Mouse (Mus musculus): ENCODE results near the gene Tsc22d1.

Tsc22d1 gene

DNA sequence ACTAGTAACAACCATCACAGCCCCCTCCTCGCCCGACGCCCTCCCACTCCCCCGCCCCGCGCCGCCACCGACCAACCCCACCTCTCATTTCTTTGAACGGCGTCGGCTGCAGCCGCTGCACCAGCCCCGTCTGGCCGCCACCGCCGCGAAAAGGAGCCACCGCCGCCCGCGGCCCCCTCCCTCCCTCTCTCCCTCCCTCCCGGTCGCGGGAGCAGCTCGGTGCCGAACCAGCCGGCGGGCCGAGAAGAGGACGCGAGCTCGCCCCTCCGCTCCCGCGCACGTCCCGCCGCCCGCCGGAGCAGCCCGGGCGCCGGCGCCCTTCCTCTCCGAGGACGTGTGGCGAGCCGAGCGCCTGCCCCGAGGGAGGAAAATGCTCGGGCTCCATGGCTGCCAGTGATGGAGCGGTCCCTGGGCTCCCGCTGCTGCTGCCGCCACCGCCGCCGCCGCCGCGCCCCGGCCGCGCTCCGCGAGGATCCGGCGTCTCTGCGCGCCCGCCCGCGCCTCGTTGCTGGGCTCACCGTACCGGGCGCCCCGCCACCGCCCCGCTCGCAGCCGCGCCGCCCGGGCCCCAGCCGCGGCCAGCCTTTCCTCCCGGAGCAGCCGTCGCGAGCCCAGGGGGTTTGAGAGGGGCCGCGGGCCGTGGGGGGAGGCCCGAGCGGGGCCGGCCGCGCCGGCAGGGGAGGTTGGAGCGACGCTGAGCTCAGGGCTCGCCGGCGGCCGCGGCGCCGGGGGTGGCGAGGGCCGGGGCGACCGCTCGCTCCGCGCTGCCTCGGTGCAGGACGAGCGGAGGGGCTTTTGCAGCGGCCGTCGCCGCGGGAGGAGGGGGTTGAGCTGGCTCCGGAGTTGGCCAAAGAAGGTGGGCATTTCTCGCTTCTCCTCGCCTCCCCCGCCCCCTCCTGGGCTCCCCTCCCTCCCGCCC is at the start of gene Tsc22d1:
TSS of gene Tsc22d1 (plus strand) at position 100 of the 919 bp plus-strand sequence.
- DNase-seq (ENCODE audit: low read depth, low spot score), result no peak

DNA sequence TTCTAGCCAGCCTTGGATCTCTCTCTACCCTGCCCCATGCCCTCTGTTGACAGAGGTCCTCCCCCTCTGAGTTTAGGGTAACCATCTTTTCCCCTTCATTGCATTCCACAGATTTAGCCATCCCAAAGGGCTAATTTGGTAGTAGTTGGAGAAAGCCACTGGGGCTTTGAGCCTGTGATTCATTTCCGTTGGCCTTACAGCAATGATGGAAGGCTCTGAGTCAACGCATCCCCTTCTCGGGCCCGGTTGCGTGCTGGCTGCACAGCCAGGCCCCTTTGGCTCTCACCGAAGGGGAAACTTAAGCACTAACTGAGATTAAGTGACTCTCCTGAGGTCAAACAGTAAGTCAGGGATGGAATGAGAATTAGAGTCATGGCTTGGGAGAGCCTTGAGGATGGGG is 41.1 kb upstream of the Tsc22d1 start:
- DNase-seq (ENCODE audit: low read depth, low spot score), result peak; percentile 65

DNA sequence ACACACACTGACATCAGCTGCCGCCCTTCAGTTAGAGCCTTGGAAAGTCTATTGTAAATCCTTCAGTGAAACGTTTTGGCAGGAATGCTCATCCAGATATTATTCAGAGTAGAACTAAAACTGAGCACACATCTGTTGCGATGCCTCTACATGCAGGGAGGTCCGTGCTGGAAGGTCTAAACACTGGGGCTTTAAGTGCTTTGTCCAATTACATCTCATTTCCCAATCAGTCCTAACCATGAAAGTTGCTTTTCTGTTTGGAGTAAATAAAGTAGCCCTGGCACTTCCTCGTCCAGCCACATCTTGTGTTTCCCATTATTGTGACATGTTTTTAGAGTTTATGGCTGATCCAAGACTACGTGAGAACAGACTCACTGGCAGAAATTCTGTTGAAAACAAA is 40.2 kb upstream of the Tsc22d1 start:
- DNase-seq (ENCODE audit: low read depth, low spot score), result peak; percentile 6

DNA sequence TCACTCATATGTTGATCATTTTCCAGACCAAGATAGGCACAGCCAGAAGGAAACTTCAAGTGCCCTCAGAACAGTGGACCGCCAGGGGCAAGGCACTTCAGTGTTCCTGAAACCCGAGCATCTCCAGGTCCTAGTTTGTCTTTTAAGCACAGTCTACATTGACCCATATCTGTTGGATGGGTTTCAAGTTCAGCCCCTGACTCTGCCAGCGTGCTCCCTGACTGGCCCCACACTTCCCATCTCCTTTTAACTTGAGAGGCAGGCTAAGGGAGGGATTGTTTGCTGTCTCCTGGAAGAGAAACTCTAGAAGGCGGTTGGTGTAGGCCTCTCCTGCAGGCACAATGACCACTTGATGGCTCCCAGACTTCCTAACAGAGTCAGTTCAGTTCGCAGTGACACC is 38.2 kb upstream of the Tsc22d1 start:
- no peak for DNase-seq (ENCODE audit: low read depth, low spot score)

DNA sequence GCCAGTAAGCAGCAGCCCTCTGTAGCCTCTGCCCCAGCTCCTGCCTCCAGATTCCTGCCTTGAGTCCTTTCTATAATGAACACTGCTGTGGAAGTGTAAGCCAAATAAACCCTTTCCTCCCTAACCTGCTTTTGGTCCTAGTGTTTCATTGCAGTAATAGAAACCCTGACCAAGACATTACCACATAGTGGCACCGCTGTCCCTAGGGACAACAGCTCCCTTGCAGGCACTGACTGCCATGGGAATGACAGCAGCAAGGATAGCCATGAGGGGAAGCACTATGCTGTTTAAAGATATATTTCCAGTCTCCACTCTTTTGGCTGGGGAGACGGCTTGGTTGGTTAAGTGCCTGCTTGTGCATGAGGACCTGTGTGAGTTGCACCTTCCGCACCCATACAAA is 35.4 kb upstream of the Tsc22d1 start:
- DNase-seq (ENCODE audit: low read depth, low spot score), result no peak

DNA sequence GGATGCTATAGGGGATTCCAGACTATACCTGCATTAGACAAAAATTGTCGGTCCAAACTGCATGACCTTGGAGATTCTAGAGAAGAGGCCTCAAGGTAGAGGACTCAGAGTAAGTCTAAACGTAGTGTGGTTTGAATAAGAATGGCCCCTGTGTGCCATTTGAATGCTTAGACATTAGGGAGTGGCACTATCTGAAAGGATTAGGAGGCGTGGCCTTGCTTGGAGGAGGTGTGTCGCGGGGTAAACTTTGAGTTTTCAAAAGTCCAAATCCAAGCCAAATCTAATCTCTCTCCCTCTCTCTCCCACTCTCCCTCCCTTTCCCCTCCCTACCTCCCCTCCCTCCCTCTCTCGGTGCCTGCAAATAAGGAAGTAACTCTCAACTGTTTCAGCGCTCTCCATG is 26.7 kb upstream of the Tsc22d1 start:
- DNase-seq (ENCODE audit: low read depth, low spot score), result no peak

DNA sequence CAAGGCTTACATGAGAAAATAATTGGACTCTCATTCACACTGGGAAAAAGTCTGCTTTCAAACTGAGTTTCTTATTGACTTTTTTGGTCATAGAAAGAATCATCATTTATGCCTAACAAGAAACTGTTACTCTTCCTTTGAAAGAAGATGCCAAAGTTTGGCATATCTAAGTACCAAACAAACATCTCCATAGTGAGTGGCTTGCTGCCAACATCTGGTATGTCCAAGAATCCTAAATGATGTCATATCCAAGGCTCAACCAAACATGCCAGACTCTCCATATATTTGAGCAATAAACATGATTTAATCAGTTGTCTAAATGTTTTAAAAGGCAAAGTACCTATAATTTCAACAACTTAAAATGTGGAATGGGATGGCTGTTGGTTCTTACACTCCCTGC is 16.5 kb upstream of the Tsc22d1 start:
- peak; percentile 34 for DNase-seq (ENCODE audit: low read depth, low spot score)

DNA sequence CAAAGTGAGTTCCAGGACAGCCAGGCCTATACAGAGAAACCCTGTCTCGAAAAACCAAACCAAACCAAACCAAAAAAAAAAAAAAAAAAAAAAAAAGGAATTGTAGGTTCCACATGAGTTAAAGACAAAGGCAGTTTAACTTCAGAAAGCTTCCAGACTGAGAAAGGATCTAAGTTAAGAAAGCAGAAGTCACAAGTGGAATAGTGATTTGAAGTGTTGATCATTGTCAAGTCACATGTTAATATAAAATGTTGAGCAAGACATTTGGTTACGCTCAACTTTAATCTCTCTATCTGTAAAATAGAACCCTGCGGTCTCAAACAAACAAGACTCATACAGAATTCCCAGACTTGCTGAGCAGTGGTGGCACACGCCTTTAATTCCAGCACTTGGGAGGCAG is 12.2 kb upstream of the Tsc22d1 start:
- no peak for DNase-seq (ENCODE audit: low read depth, low spot score)

DNA sequence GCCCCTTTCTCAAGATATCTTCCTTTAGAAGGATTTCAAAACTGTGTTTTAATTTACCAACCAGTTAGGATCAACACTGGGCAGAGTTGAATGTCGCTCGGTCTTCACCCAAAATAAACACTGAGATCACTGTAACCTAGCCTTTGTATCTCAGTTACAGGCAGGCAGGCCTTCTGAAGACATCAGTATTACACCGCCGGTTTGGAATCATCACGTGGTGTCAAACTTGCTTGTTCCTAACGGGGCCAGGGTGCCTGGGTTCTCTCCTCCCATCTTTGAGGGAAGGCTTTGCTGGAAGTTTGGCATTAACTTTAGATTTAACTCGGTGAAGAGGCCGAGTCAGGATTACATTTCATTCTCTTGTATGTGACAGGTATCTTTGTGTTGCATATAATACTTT is 5.7 kb upstream of the Tsc22d1 start:
- no peak for DNase-seq (ENCODE audit: low read depth, low spot score)

DNA sequence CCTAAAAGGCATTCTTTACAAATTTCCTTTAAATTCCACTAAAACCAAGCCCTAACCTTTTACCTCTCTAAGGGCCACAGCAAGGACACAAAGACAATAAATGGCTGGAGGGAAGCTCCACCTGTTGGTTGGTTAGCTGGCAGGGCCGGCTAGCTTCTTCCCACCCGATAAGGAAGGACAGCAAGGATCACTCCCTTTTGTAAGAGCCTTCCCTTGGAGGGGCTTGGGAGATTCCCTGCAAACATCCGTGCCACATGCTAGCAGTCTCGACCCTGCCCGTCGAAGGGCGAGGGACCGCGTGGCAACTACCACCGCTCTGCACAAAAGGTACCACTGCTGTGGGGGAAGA is 1.0 kb upstream of the Tsc22d1 start:
- peak; percentile 34 for DNase-seq (ENCODE audit: low read depth, low spot score)

DNA sequence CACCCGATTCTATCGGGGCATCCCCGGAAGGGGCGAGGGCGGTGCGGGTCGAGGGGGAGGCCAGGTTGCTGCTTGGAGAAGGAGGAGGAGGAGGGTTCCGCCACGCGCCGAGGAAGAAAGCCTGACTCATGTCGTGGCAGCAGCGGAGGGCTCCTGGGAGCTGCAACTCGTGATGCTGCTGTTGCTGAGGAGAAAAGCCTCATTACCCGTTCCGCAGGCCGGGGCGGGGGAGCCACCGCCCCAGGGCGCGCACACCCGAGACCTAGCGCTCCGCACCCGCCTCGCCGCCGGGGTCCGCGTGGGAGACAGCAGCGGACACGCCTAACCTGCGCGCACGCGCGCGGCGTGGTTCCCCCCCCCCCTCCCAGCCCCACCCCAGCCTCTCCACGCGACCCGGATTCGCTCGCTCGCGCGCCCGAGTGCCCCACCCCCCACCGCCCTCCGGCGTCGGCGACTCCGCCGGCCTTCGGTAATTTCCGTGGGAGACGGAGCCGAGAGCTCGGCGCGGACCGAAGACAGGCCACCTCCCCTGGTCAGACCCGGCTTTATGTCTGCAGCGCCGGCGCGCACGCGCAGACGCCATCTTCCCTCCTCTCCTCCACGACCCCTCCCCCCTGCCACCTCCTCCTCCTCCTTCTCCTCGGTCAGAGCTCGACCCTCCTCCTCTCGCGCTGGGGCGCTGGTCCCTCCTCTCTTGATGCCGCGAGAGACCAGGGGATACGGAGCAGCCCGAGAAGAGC is 469 bp upstream of the Tsc22d1 start:
- DNase-seq (ENCODE audit: low read depth, low spot score), result peak; percentile 92

DNA sequence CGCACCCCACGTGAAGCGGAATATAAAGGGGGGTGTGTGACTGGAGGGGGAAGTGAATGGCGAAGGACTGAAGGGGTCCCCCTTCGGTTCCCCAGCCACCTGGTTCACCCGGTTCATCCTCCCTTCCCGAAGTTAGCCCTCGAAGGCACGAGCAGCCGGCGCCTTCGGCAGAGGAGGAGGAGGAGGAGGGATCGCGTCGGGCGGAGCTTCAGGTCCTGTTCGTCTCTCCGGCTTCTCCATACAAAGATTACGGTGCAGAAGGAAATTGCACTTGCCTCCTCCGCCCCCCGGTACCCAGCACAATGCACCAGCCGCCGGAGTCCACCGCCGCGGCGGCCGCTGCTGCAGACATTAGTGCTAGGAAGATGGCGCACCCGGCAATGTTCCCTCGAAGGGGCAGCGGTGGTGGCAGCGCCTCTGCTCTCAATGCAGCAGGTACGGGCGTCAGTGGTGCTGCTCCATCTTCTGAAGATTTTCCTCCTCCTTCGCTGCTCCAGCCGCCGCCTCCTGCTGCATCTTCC is 1.1 kb downstream of the Tsc22d1 start:
- DNase-seq (ENCODE audit: low read depth, low spot score), result peak; percentile 20

DNA sequence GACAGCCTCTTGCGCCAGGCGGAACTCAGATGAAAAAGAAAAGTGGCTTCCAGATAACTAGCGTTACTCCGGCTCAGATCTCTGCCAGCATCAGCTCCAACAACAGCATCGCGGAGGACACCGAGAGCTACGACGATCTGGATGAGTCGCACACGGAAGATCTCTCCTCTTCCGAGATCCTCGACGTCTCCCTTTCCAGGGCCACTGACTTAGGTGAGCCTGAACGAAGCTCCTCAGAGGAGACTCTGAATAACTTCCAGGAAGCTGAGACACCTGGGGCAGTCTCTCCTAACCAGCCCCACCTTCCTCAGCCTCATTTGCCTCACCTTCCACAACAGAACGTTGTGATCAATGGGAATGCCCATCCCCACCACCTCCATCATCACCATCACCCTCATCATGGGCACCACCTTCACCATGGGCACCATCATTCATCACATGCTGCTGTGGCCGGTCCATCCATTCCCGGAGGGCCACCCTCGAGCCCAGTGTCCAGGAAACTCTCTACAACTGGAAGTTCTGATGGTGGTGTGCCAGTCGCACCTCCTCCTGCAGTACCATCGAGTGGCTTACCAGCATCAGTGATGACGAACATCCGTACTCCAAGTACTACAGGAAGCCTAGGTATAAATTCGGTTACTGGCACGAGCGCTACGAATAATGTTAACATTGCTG is 1.7 kb downstream of the Tsc22d1 start:
- DNase-seq (ENCODE audit: low read depth, low spot score), result no peak

DNA sequence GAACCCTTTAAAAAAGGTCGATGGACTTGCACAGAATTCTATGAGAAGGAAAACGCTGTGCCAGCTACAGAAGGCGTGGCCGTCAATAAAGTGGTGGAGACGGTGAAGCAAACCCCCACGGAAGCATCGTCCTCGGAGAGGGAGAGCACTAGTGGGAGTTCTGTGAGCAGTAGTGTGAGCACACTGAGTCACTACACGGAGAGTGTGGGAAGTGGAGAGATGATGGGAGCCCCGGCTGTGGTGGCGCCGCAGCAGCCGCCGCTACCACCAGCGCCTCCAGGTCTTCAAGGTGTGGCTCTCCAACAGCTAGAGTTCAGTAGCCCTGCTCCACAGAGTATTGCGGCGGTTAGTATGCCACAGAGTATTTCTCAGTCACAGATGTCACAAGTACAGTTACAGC is 2.6 kb downstream of the Tsc22d1 start:
- DNase-seq (ENCODE audit: low read depth, low spot score), result no peak

DNA sequence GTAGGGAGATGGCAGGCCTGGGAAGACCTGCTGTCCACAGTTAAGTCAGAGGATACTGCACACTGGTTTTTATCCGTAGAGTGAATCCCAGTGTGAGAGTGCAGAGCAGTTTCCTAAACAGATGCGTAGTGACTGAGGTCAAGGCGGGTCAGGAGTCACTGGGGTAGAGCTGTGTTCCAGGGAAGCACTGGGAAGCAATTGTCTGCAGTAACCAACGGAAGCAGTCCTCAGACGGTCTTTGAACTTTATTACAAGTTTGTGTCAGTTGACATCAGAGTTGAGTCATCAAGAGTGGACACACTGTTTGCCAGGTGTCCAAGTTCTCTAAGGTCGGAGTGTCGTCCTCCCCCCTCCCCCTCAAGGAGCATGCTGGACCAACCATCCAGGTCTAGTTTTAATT is 6.0 kb downstream of the Tsc22d1 start:
- DNase-seq (ENCODE audit: low read depth, low spot score), result no peak

DNA sequence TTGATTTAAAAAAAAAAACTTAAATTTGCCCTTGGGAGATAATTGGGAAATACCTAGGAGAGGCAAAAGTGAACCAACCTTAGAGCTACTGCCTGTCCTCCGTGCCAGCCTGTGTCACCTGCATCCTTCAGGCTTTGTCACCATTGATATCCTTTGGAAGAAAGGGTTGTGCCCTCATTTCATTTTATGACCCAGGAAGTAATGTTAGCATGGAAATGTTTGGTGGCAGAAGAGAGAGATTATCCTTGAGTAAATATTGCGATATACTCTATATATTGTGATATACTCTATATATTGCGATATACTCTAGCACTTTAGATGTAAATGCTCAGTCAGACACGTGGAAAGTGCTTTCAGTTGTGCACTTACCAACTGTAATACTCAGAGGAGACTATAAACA is 6.4 kb downstream of the Tsc22d1 start:
- DNase-seq (ENCODE audit: low read depth, low spot score), result no peak

DNA sequence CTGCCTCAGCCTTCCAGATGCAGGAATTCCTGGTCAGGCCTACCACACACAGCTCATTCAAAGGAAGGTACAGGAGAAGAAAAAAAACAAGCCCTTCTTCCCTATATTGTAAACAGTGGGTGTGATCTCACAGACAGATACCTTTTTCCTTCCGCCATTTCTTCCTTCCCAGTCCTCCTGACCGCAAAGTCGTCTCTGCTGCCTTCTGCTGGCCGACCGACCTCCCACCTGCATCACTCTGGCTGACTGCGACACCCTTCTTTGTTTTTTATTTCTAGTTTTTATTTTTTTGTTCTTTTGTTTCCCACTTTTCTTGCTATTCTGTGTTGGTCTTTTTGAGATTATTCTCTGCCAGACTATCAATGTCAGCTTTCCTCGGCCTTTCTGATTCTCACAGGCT is 10.7 kb downstream of the Tsc22d1 start:
- DNase-seq (ENCODE audit: low read depth, low spot score), result no peak

DNA sequence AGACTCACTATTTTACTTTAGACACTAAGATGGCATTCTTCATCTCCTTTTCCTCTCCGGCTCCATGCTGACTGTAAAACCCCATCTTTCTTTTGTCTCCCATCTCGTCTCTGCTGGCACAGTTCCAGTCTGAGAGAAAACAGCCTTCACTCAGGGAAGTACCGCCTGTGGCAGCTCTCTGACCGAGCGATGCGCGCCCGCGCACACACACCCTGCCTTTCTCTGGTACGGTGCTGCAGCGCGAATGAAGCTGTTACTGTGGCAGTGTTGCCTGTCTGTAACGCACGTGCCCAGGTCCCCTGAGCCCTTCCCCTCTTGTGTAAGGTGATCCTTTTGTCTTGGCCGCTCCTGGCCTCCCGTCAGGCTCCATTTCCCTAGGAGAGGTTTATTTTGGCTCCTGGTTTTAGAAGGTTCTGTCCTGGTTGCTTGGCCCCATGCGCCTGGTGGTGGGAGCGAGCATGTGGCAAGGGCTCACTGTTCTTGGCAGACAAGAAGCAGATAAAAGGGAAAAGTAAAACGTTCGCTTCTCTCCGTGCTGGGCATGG is 11.3 kb downstream of the Tsc22d1 start:
- DNase-seq (ENCODE audit: low read depth, low spot score), result no peak

DNA sequence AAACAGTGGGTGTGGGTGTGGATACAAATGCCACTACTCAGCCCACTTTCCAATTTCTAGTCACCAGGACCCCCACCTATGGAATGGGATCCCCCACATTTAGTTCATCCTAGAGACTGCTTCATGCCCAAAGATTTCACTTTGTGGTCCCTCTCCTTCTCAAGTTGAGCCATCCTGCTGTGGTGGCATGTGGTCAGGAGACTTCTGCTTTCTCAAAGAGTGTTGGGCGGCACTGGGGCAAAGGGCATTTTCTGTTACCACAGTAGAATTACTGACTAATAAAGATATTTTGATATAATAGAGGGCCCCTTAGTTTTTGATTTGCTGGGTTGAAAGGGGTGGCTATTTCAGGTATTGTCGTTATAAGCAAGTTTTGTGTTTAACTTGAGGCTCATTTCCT is 14.1 kb downstream of the Tsc22d1 start:
- no peak for DNase-seq (ENCODE audit: low read depth, low spot score)

DNA sequence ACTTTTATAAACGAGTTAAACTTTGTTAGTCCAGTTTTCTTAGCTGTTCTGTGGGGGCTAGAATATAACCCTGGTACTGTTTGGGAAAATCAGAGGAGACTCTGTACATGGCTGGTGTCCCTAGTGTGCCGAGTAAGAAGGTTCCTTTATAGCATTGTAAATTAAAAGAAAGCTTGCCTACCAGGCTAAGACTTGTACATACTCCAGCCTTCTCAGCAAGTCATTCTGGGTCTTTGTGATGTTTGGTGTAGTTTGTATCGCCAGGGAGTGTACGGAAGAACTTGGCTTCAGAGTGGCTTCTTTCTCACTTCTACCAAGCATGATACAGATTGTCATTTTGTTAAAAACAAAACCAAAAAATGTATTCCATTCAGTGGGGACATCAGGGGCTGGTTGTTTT is 17.2 kb downstream of the Tsc22d1 start:
- DNase-seq (ENCODE audit: low read depth, low spot score), result no peak

DNA sequence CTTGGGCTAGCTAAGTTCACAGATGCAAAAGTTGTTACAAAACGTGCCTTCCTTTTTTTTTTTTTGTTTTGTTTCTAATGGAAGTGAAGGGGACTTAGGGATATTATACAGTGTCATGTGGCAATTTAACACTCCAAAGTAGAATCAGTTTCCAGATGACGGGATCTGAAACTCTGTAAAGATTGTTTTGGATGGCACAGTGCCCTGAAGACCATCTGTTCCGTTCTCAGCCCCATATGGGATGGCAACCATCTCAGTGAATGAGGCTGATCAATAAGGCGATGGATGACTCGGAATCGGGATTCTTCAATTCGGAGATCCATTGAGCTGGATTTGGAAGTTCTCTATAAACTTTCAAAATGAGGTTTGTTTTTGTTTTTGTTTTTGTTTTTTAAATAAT is 17.6 kb downstream of the Tsc22d1 start:
- DNase-seq (ENCODE audit: low read depth, low spot score), result no peak

DNA sequence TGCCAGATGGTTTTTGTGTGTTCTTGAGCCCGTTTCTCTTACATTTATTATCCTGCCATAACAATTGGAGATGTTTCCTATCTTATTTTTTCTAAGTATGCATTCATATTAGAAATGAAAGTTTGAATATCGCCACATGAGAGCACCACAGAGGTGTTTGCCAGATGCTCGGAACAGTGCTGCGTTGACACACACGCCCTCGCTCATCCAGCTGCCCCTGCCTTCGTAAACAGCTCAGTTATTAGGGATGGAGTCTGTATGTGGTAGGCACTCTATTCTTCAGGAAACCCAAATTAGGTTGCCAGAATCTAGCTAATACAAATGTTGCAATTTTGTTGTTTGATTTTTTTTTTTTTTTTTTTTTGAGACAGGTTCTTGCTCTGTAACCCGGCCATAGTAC is 18.1 kb downstream of the Tsc22d1 start:
- DNase-seq (ENCODE audit: low read depth, low spot score), result no peak

Measured in 3T3-L1 (cell line).